Comparison of ENCODE assay signal across 8 mouse cellular contexts in genomic region chr17:25016292-25017132, GRCm38 (mm10). TPM values are rescaled to one million over a fixed set of nuclear protein-coding genes. Genes with fewer than 3 reads are reported as not detected.
DNase-seq lines count a peak whose midpoint lies in the region; ATAC-seq and TF ChIP-seq lines count a peak whose summit lies in the region.

No protein-coding gene starts in this region.

- no peaks in the 10 kb centered on the region for H3K9me3 ChIP-seq in E14TG2a.4 (ENCODE audit: low read length)
- no peaks in the 10 kb centered on the region for H3K9me3 ChIP-seq in forebrain, embryonic 12.5 days
- H3K9me3 ChIP-seq in lung, embryonic 15.5 days = no peaks in the 10 kb centered on the region
- no peaks in the 10 kb centered on the region for H3K9me3 ChIP-seq in neural tube, embryonic 15.5 days (replicated peaks)

- peak overlapping the region; percentile 99 for H3K4me3 ChIP-seq in E14TG2a.4 (replicated peaks; ENCODE audit: low read length)
- peak overlapping the region; percentile 76 for H3K4me3 ChIP-seq in bone marrow macrophage, adult 2 months (ENCODE audit: insufficient read depth, low read length)
- H3K4me3 ChIP-seq in forebrain, embryonic 12.5 days (replicated peaks) = peak overlapping the region; percentile 100
- H3K4me3 ChIP-seq in lung, embryonic 15.5 days = peak overlapping the region; percentile 92
- H3K4me3 ChIP-seq in neural tube, embryonic 15.5 days (replicated peaks) = peak overlapping the region; percentile 86

- H3K4me2 ChIP-seq in forebrain, embryonic 12.5 days = peak overlapping the region; percentile 95
- peak overlapping the region; percentile 91 for H3K4me2 ChIP-seq in lung, embryonic 15.5 days
- H3K4me2 ChIP-seq in neural tube, embryonic 15.5 days = peak overlapping the region; percentile 99

- TF ChIP-seq POLR2A in bone marrow macrophage, adult 2 months (IDR thresholded peaks at IDR 0.05; ENCODE audit: borderline replicate concordance, low read depth, low read length) = no peak

- no peaks in the 10 kb centered on the region for H3K27me3 ChIP-seq in E14TG2a.4 (ENCODE audit: insufficient read depth, low read length)
- no peaks in the 10 kb centered on the region for H3K27me3 ChIP-seq in forebrain, embryonic 12.5 days
- no peaks in the 10 kb centered on the region for H3K27me3 ChIP-seq in lung, embryonic 15.5 days
- no peaks in the 10 kb centered on the region for H3K27me3 ChIP-seq in neural tube, embryonic 15.5 days (replicated peaks)

- ATAC-seq in forebrain, embryonic 12.5 days (ENCODE audit: low FRiP score) = peak; percentile 88
- peak; percentile 84 for ATAC-seq in lung, embryonic 15.5 days (ENCODE audit: borderline replicate concordance, extremely low read depth, low FRiP score, low TSS enrichment)
- ATAC-seq in neural tube, embryonic 15.5 days (ENCODE audit: low FRiP score) = peak; percentile 93

- peaks cover 37% of the 10 kb centered on the region for H3K4me1 ChIP-seq in E14TG2a.4 (replicated peaks; ENCODE audit: low read depth, low read length)
- H3K4me1 ChIP-seq in bone marrow macrophage, adult 2 months (ENCODE audit: control insufficient read depth, insufficient read depth, low read length) = peaks cover 11% of the 10 kb centered on the region
- H3K4me1 ChIP-seq in forebrain, embryonic 12.5 days = peaks cover 15% of the 10 kb centered on the region
- H3K4me1 ChIP-seq in lung, embryonic 15.5 days = peaks cover 19% of the 10 kb centered on the region
- H3K4me1 ChIP-seq in neural tube, embryonic 15.5 days = peaks cover 36% of the 10 kb centered on the region

- peak; percentile 56 to 89 for DNase-seq in heart, postnatal 10 days
- peak; percentile 25 for DNase-seq in layer of hippocampus, adult 11-12 months (ENCODE audit: low spot score)
- peak; percentile 49 to 64 for DNase-seq in thymus, adult 18-20 months

- H3K27ac ChIP-seq in bone marrow macrophage, adult 2 months (ENCODE audit: insufficient read depth, low read depth, low read length) = peak overlapping the region; percentile 53
- H3K27ac ChIP-seq in forebrain, embryonic 12.5 days = peak overlapping the region; percentile 85
- H3K27ac ChIP-seq in lung, embryonic 15.5 days = peak overlapping the region; percentile 86
- H3K27ac ChIP-seq in neural tube, embryonic 15.5 days (replicated peaks) = peak overlapping the region; percentile 80

- WGBS in forebrain, embryonic 12.5 days = under 1% methylated on average over 55 of the region's 55 CpGs
- under 1% methylated on average over 55 of the region's 55 CpGs for WGBS in lung, embryonic 15.5 days
- WGBS in neural tube, embryonic 15.5 days = under 1% methylated on average over 55 of the region's 55 CpGs

- H3K36me3 ChIP-seq in E14TG2a.4 (ENCODE audit: insufficient read depth, low read length) = peaks cover 37% of the 10 kb centered on the region
- peaks cover 12% of the 10 kb centered on the region for H3K36me3 ChIP-seq in forebrain, embryonic 12.5 days (replicated peaks)
- H3K36me3 ChIP-seq in lung, embryonic 15.5 days = peaks cover 14% of the 10 kb centered on the region
- H3K36me3 ChIP-seq in neural tube, embryonic 15.5 days = peaks cover 20% of the 10 kb centered on the region

- TF ChIP-seq CTCF in E14TG2a.4 (conservative IDR thresholded peaks at IDR 0.05; ENCODE audit: low read length) = no peak
- TF ChIP-seq CTCF in bone marrow macrophage, adult 2 months (IDR thresholded peaks at IDR 0.05; ENCODE audit: low read depth, low read length) = peak; percentile 75

- H3K9ac ChIP-seq in forebrain, embryonic 12.5 days = peak overlapping the region; percentile 80
- H3K9ac ChIP-seq in lung, embryonic 15.5 days = peak overlapping the region; percentile 70
- peak overlapping the region; percentile 62 for H3K9ac ChIP-seq in neural tube, embryonic 15.5 days (replicated peaks)

- intact Hi-C loops in heart, postnatal 10 days (cut with DNase I) = loop anchor here (5.0 kb wide), 2 partner anchors 74 to 256 kb away; partner anchors contain the start of gene Ube2i

RNA-seq across cellular contexts. Expression of gene Ift140, which starts 0.6 kb away (rescaled TPM):
- 16.8 and 20.4 TPM in 2 replicates for polyA plus RNA-seq in bone marrow macrophage, adult 2 months (2012; ENCODE audit: insufficient read depth, insufficient read length, missing spikeins)
- polyA plus RNA-seq in forebrain, embryonic 12.5 days (2016; fragmentation: Nextera tagmentation; extraction: Ambion mirVana) = 28.1 and 31.8 TPM in 2 replicates
- 1 to 10 TPM; 7.3 to 7.8 TPM for total RNA-seq in heart, postnatal 10 days (2021)
- polyA plus RNA-seq in lung, embryonic 15.5 days (2015; fragmentation: Nextera tagmentation; extraction: Ambion mirVana) = 17.0 and 18.1 TPM in 2 replicates
- 15.7 and 18.6 TPM in 2 replicates for polyA plus RNA-seq in neural tube, embryonic 15.5 days (2015; fragmentation: Nextera tagmentation; extraction: Ambion mirVana)

RNA-seq across cellular contexts. Expression of gene Cramp1l, which starts 0.9 kb away (rescaled TPM):
- 16.0 and 17.3 TPM in 2 replicates for polyA plus RNA-seq in bone marrow macrophage, adult 2 months (2012; ENCODE audit: insufficient read depth, insufficient read length, missing spikeins)
- polyA plus RNA-seq in forebrain, embryonic 12.5 days (2016; fragmentation: Nextera tagmentation; extraction: Ambion mirVana) = 12.8 and 14.6 TPM in 2 replicates
- total RNA-seq in heart, postnatal 10 days (2021) = 10 to 100 TPM; 15.2 to 15.9 TPM
- 6.3 and 7.6 TPM in 2 replicates for polyA plus RNA-seq in lung, embryonic 15.5 days (2015; fragmentation: Nextera tagmentation; extraction: Ambion mirVana)
- 5.3 and 5.5 TPM in 2 replicates for polyA plus RNA-seq in neural tube, embryonic 15.5 days (2015; fragmentation: Nextera tagmentation; extraction: Ambion mirVana)

RNA-seq across cellular contexts. Expression of gene Jpt2, which starts 56.0 kb away (rescaled TPM):
- 35.7 and 42.4 TPM in 2 replicates for polyA plus RNA-seq in bone marrow macrophage, adult 2 months (2012; ENCODE audit: insufficient read depth, insufficient read length, missing spikeins)
- 304 and 312 TPM in 2 replicates for polyA plus RNA-seq in forebrain, embryonic 12.5 days (2016; fragmentation: Nextera tagmentation; extraction: Ambion mirVana)
- total RNA-seq in heart, postnatal 10 days (2021) = 10 to 100 TPM; 19.4 to 22.9 TPM
- 186 and 189 TPM in 2 replicates for polyA plus RNA-seq in lung, embryonic 15.5 days (2015; fragmentation: Nextera tagmentation; extraction: Ambion mirVana)
- polyA plus RNA-seq in neural tube, embryonic 15.5 days (2015; fragmentation: Nextera tagmentation; extraction: Ambion mirVana) = 81.4 and 102 TPM in 2 replicates

Comparison
In these comparisons a context has a peak if more than half of its experiments do, and no peak if none do; other contexts are left out.
1. Peak in every context shown above with its lines: DNase-seq, ATAC-seq, H3K4me3 ChIP-seq and H3K27ac ChIP-seq.